Mouse (Mus musculus): Measurements from ENCODE around the gene Rrm2. TPM values are rescaled to one million over a fixed set of nuclear protein-coding genes. Genes with fewer than 3 reads are reported as not detected.

Gene Rrm2
- polyA plus RNA-seq (2016; fragmentation: Nextera tagmentation; extraction: Ambion mirVana) = 429 and 434 TPM in 2 replicates

GRCm38 (mm10) chr12:24707954-24708823 is at the start of gene Rrm2:
Gene Rrm2, plus strand, starts transcription at chr12:24708241.
- Histone ChIP-seq H3K4me1 (peaks cover 55% of the 10 kb centered on the region), H3K27ac (replicated peaks) (peak within 1 kb of the TSS; percentile 77), H3K4me3 (peak within 1 kb of the TSS; percentile 84), H3K36me3 (peaks cover 27% of the 10 kb centered on the region), H3K4me2 (replicated peaks) (peak within 1 kb of the TSS; percentile 70), H3K9me3 (no peaks in the 10 kb centered on the region), H3K9ac (replicated peaks) (peak within 1 kb of the TSS; percentile 85), H3K27me3 (no peaks in the 10 kb centered on the region; the same call in 1 of the 2 replicates)
- WGBS = under 1% methylated on average over 81 of the region's 83 CpGs
- peak; percentile 93 for ATAC-seq (ENCODE audit: low FRiP score, low read depth)

- Histone ChIP-seq H3K36me3 (peaks cover 58% of the 10 kb centered on the region), H3K4me1 (peaks cover 22% of the 10 kb centered on the region), H3K4me3 (no peak overlapping the region), H3K4me2 (replicated peaks) (no peak overlapping the region), H3K27me3 (no peaks in the 10 kb centered on the region), H3K27ac (replicated peaks) (no peak overlapping the region), H3K9me3 (no peaks in the 10 kb centered on the region), H3K9ac (replicated peaks) (no peak overlapping the region)
- no peak for ATAC-seq (ENCODE audit: low FRiP score, low read depth)
- WGBS = 95% methylated on average over 4 of the region's 4 CpGs
Observed at GRCm38 (mm10) chr12:24658998-24659397, 49.0 kb upstream of the Rrm2 start.

GRCm38 (mm10) chr12:24659923-24660322 is 48.1 kb upstream of the Rrm2 start:
- no peak overlapping the region for H3K4me3 ChIP-seq
- peaks cover 17% of the 10 kb centered on the region for H3K4me1 ChIP-seq
- H3K4me2 ChIP-seq (replicated peaks) = no peak overlapping the region
- H3K27ac ChIP-seq (replicated peaks) = no peak overlapping the region
- H3K27me3 ChIP-seq = no peaks in the 10 kb centered on the region
- 95% methylated on average over 9 of the region's 9 CpGs for WGBS
- no peak overlapping the region for H3K9ac ChIP-seq (replicated peaks)
- ATAC-seq (ENCODE audit: low FRiP score, low read depth) = no peak
- H3K9me3 ChIP-seq = no peaks in the 10 kb centered on the region
- peaks cover 49% of the 10 kb centered on the region for H3K36me3 ChIP-seq

GRCm38 (mm10) chr12:24661100-24661499 is 46.9 kb upstream of the Rrm2 start:
- H3K27ac ChIP-seq (replicated peaks) = no peak overlapping the region
- WGBS = 91% methylated on average over 4 of the region's 4 CpGs
- peaks cover 16% of the 10 kb centered on the region for H3K4me1 ChIP-seq
- no peaks in the 10 kb centered on the region for H3K27me3 ChIP-seq
- no peak overlapping the region for H3K9ac ChIP-seq (replicated peaks)
- H3K4me3 ChIP-seq = no peak overlapping the region
- no peak for ATAC-seq (ENCODE audit: low FRiP score, low read depth)
- H3K4me2 ChIP-seq (replicated peaks) = no peak overlapping the region
- H3K9me3 ChIP-seq = no peaks in the 10 kb centered on the region
- peaks cover 38% of the 10 kb centered on the region for H3K36me3 ChIP-seq

GRCm38 (mm10) chr12:24662131-24662530 is 45.9 kb upstream of the Rrm2 start:
- ATAC-seq (ENCODE audit: low FRiP score, low read depth) = no peak
- H3K9ac ChIP-seq (replicated peaks) = no peak overlapping the region
- H3K36me3 ChIP-seq = peaks cover 34% of the 10 kb centered on the region
- no peak overlapping the region for H3K4me2 ChIP-seq (replicated peaks)
- H3K27me3 ChIP-seq = no peaks in the 10 kb centered on the region
- H3K4me1 ChIP-seq = peaks cover 7% of the 10 kb centered on the region
- no peak overlapping the region for H3K4me3 ChIP-seq
- H3K9me3 ChIP-seq = no peaks in the 10 kb centered on the region
- H3K27ac ChIP-seq (replicated peaks) = no peak overlapping the region
- 91% methylated on average over 5 of the region's 5 CpGs for WGBS

- Histone ChIP-seq H3K9me3 (no peaks in the 10 kb centered on the region), H3K27ac (replicated peaks) (no peak overlapping the region), H3K4me3 (peak overlapping the region; percentile 57), H3K27me3 (peaks cover 57% of the 10 kb centered on the region), H3K9ac (replicated peaks) (peak overlapping the region; percentile 76; the same call in 1 of the 2 replicates), H3K4me1 (peaks cover 13% of the 10 kb centered on the region), H3K4me2 (replicated peaks) (peak overlapping the region; percentile 88), H3K36me3 (no peaks in the 10 kb centered on the region)
- no peak for ATAC-seq (ENCODE audit: low FRiP score, low read depth)
- 20% methylated on average over 9 of the region's 9 CpGs for WGBS
Observed at GRCm38 (mm10) chr12:24680096-24680491, 27.9 kb upstream of the Rrm2 start.

- Histone ChIP-seq H3K4me2 (replicated peaks) (peak overlapping the region; percentile 88), H3K27me3 (peaks cover 60% of the 10 kb centered on the region), H3K4me1 (peaks cover 13% of the 10 kb centered on the region), H3K27ac (replicated peaks) (no peak overlapping the region), H3K9ac (replicated peaks) (peak overlapping the region; percentile 76), H3K36me3 (no peaks in the 10 kb centered on the region), H3K9me3 (no peaks in the 10 kb centered on the region), H3K4me3 (peak overlapping the region; percentile 57)
- under 1% methylated on average over 51 of the region's 61 CpGs for WGBS
- peak; percentile 81 for ATAC-seq (ENCODE audit: low FRiP score, low read depth)
Observed at GRCm38 (mm10) chr12:24680492-24681285, 27.4 kb upstream of the Rrm2 start.

GRCm38 (mm10) chr12:24681286-24682023 is 26.6 kb upstream of the Rrm2 start, which contains the start of gene Cys1:
Gene Cys1, minus strand, starts transcription at chr12:24681813.
- Histone ChIP-seq H3K4me2 (replicated peaks) (peak within 1 kb of the TSS; percentile 88), H3K27me3 (peaks cover 60% of the 10 kb centered on the region), H3K9me3 (no peaks in the 10 kb centered on the region), H3K36me3 (no peaks in the 10 kb centered on the region), H3K4me1 (peaks cover 13% of the 10 kb centered on the region), H3K9ac (replicated peaks) (peak within 1 kb of the TSS; percentile 76), H3K27ac (replicated peaks) (no peak within 1 kb of the TSS), H3K4me3 (peak within 1 kb of the TSS; percentile 57)
- peak; percentile 29; the same call in 1 of the 2 replicates for ATAC-seq (ENCODE audit: low FRiP score, low read depth)
- 3% methylated on average over 19 of the region's 20 CpGs for WGBS

GRCm38 (mm10) chr12:24682563-24682962 is 25.5 kb upstream of the Rrm2 start:
- no peak overlapping the region for H3K9ac ChIP-seq (replicated peaks)
- peaks cover 13% of the 10 kb centered on the region for H3K4me1 ChIP-seq
- no peaks in the 10 kb centered on the region for H3K9me3 ChIP-seq
- 54% methylated on average over 8 of the region's 8 CpGs for WGBS
- H3K36me3 ChIP-seq = no peaks in the 10 kb centered on the region
- no peak for ATAC-seq (ENCODE audit: low FRiP score, low read depth)
- no peak overlapping the region for H3K4me3 ChIP-seq
- no peak overlapping the region for H3K4me2 ChIP-seq (replicated peaks)
- H3K27ac ChIP-seq (replicated peaks) = no peak overlapping the region
- peaks cover 60% of the 10 kb centered on the region for H3K27me3 ChIP-seq

- no peak for ATAC-seq (ENCODE audit: low FRiP score, low read depth)
- Histone ChIP-seq H3K4me1 (peaks cover 13% of the 10 kb centered on the region), H3K9me3 (no peaks in the 10 kb centered on the region), H3K9ac (replicated peaks) (no peak overlapping the region), H3K27me3 (peaks cover 60% of the 10 kb centered on the region), H3K4me3 (no peak overlapping the region), H3K36me3 (no peaks in the 10 kb centered on the region), H3K4me2 (replicated peaks) (no peak overlapping the region), H3K27ac (replicated peaks) (no peak overlapping the region)
- 73% methylated on average over 7 of the region's 7 CpGs for WGBS
Observed at GRCm38 (mm10) chr12:24683461-24683860, 24.6 kb upstream of the Rrm2 start.

GRCm38 (mm10) chr12:24686038-24686695 is 21.9 kb upstream of the Rrm2 start:
- WGBS = 81% methylated on average over 6 of the region's 6 CpGs
- ATAC-seq (ENCODE audit: low FRiP score, low read depth) = no peak
- peaks cover 7% of the 10 kb centered on the region for H3K4me1 ChIP-seq

More at GRCm38 (mm10) chr12:24686038-24686695, 21.9 kb upstream of the Rrm2 start:
- H3K4me2 ChIP-seq (replicated peaks) = no peak overlapping the region
- peaks cover 41% of the 10 kb centered on the region for H3K27me3 ChIP-seq
- H3K27ac ChIP-seq (replicated peaks) = no peak overlapping the region
- no peaks in the 10 kb centered on the region for H3K36me3 ChIP-seq
- H3K9me3 ChIP-seq = no peaks in the 10 kb centered on the region
- no peak overlapping the region for H3K9ac ChIP-seq (replicated peaks)
- no peak overlapping the region for H3K4me3 ChIP-seq
